Mouse (Mus musculus): ENCODE measurements around the gene Gm38392. TPM values are rescaled to one million over a fixed set of nuclear protein-coding genes. Genes with fewer than 3 reads are reported as not detected.
A peak's percentile ranks its signal among the peaks of the same experiment; 100 is the strongest.

Gene Gm38392
- not detected in 2 replicates for polyA plus RNA-seq (2011; ENCODE audit: insufficient read depth, insufficient read length, low replicate concordance, missing spikeins)

DNA sequence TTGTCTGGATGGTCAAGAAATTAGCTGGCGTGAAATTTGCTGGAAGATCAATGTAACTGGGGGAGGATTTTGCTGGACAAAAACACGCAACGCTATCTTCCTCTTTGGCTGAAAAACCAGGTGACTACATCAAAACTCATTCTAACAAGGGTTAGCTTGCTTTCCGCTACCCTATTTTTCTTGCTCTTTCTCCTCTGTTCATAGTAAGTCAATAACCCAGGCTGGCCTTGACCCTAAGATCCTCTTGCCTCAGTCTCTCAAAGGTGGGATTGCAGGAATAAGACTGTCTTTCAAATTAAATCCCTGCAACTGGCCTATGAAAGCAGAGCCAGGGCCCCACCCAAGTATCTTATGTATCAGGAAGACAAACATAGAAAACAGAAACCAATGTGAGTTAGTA lies at the start of gene Gm38392:
Gene Gm38392 (minus strand): TSS at position 101 of the 400 bp plus-strand sequence.
- no peak within 1 kb of the TSS for H3K27ac ChIP-seq (ENCODE audit: control insufficient read depth, insufficient read depth, low read depth, low read length, poor library complexity)
- no peak for TF ChIP-seq POLR2A (IDR thresholded peaks at IDR 0.05; ENCODE audit: borderline replicate concordance, control insufficient read depth, low read depth, low read length)
- no peak for TF ChIP-seq CTCF (IDR thresholded peaks at IDR 0.05; ENCODE audit: control insufficient read depth, insufficient read depth, low read length)
- H3K4me3 ChIP-seq (replicated peaks; ENCODE audit: control insufficient read depth, low read depth, low read length), result no peak within 1 kb of the TSS
- H3K4me1 ChIP-seq (ENCODE audit: control insufficient read depth, insufficient read depth, low read length), result no peaks in the 10 kb centered on the region; the same call in 1 of the 2 replicates
- 91% methylated on average over 4 of the region's 4 CpGs for WGBS

DNA sequence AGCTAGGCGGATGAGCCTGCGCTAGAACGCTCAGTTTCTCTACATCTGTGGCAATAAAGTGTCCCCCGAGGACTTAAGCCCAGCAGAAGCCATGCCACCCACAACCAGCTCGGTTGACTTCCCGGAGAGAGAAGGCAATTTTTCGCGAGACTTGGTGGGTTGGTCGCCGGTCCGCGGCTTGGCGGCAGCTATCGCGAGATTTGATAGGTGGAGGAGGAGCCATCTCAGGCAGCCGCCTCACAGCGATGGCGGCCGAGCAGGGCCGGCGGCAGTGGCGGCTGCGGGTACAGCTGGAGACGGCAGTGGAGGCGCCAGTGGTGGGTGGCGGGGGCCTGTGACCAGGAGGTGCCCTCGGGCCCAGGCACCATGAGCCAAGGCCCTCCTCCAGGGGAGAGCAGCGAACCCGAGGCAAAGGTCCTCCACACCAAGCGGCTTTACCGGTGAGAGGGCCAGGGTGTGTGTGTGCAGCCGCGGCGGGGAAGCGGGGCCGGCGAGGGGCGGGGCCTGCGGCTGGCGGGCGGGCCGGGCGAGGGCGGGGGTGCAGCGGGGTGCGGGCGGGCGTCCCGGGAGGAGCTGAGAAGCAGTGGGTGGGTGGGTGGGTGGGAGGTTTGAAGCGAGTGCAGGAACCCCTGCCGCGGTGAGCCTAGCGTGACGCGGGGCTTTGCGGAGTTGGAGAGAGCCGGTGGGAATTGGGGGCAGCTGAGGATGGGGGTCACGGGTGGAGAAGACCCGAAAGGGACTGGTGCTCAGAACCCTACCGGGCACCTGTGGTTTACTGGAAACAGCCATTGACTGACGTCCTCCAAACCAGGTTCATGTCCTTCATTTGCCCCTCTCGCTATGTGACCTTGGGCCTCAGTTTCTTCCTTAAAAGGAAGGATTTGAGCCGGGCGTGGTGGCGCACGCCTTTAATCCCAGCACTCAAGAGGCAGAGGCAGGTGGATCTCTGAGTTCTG lies 49.3 kb upstream of the Gm38392 start, which contains the start of the genes Tmem79 and Smg5:
Gene Tmem79 (minus strand): TSS at position 91 of the 956 bp plus-strand sequence.
Gene Smg5 (plus strand): TSS at position 203 of the 956 bp plus-strand sequence.
- TF ChIP-seq CTCF (IDR thresholded peaks at IDR 0.05; ENCODE audit: control insufficient read depth, insufficient read depth, low read length) (no peak), POLR2A (IDR thresholded peaks at IDR 0.05; ENCODE audit: borderline replicate concordance, control insufficient read depth, low read depth, low read length) (peak; percentile 96)
- peak within 1 kb of the TSS; percentile 96 for H3K27ac ChIP-seq (ENCODE audit: control insufficient read depth, insufficient read depth, low read depth, low read length, poor library complexity)
- WGBS, result under 1% methylated on average over 65 of the region's 66 CpGs
- peaks cover 2% of the 10 kb centered on the region; the same call in 1 of the 2 replicates for H3K4me1 ChIP-seq (ENCODE audit: control insufficient read depth, insufficient read depth, low read length)
- H3K4me3 ChIP-seq (replicated peaks; ENCODE audit: control insufficient read depth, low read depth, low read length), result peak within 1 kb of the TSS; percentile 100

DNA sequence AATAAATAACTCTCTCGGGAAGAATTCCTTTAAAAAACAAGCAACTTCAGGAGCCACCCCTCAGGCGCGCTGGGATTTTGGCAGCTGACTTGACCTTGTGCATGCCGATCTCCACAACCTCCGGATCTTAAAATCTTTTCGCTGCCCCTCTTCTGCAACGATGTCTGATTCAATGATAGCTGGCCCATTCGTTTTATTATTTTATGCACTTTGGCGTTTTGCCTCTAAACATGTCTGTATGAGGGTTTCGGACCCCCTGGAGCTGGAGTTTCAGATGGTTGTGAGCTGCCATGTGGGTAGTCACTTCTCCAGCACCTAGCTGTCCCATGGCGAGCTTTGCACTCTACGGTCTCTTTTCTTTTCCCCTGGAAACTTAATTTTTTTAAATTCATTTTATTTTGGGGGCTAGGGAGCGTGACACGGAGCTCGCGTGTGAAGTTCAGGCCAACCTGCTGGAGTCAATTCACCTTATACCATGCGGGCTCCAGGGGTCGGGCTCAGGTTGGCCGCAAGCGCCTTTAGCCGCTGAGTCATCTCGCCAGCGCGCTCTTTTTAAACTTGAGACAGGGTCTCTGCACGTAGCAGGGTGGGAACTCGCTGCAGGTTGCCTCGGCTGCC lies 48.5 kb upstream of the Gm38392 start:
- TF ChIP-seq CTCF (IDR thresholded peaks at IDR 0.05; ENCODE audit: control insufficient read depth, insufficient read depth, low read length) (no peak), POLR2A (IDR thresholded peaks at IDR 0.05; ENCODE audit: borderline replicate concordance, control insufficient read depth, low read depth, low read length) (no peak)
- Histone ChIP-seq H3K4me1 (ENCODE audit: control insufficient read depth, insufficient read depth, low read length) (peaks cover 2% of the 10 kb centered on the region; the same call in 1 of the 2 replicates), H3K27ac (ENCODE audit: control insufficient read depth, insufficient read depth, low read depth, low read length, poor library complexity) (peak overlapping the region; percentile 96), H3K4me3 (replicated peaks; ENCODE audit: control insufficient read depth, low read depth, low read length) (peak overlapping the region; percentile 100)
- under 1% methylated on average over 27 of the region's 27 CpGs for WGBS

DNA sequence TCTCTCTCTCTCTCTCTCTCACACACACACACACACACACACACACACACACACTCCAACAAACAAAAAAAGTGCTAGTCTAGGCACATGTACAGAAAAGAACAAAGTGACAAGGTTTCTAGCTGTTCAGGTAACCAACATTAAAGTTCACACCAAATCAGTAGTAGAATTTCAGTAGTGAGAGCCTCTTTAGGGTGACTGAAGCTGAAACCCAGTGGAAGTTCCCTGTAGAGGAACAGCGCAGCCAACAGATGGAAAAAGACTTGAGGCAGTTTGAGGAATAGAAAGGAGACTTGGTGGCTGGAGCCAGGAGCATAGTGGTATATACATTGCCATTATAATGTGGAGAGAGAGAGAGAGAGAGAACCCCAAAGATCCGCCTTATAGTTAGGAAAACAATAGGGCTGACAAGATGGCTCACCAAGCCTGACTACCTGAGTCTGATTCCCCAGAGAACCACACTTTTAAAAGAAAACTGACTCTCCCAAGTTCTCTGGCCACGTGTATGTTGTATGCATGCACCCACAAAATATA lies 48.0 kb upstream of the Gm38392 start:
- no peak for TF ChIP-seq CTCF (IDR thresholded peaks at IDR 0.05; ENCODE audit: control insufficient read depth, insufficient read depth, low read length)
- no peak for TF ChIP-seq POLR2A (IDR thresholded peaks at IDR 0.05; ENCODE audit: borderline replicate concordance, control insufficient read depth, low read depth, low read length)
- Histone ChIP-seq H3K4me3 (replicated peaks; ENCODE audit: control insufficient read depth, low read depth, low read length) (no peak overlapping the region), H3K4me1 (ENCODE audit: control insufficient read depth, insufficient read depth, low read length) (peaks cover 2% of the 10 kb centered on the region; the same call in 1 of the 2 replicates), H3K27ac (ENCODE audit: control insufficient read depth, insufficient read depth, low read depth, low read length, poor library complexity) (no peak overlapping the region)
- WGBS, result 18% methylated on average over 3 of the region's 3 CpGs

DNA sequence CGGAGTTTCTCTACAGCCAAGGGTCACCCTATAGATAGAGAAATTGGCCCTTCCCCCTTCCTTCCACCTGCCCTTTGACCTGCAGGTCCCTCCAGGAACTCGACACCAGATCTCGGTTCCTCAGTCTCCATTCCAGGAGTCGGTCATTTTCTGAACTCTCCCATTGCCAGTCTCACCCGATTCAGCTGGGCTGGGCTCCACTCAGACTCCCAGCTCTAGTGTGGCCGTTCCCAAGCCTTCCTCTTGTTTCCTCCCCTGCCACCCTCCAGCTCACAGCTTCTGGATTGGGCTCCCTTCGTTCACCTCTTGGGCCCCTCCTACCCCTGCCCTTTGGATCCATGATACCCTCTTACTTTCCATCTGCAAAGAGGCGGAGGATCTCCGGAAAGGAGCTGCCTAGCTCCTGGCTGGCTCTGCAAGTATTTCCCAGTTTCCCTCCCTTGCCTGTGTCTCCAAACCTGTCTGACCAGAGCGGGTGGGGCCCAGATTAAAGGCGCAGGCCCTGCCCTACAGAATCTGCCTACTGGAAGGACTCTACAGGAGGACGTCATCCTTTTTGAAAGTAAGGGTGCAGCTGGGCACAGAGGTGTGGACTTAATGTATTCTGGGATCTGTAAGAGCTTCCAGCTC lies 47.1 kb upstream of the Gm38392 start:
- TF ChIP-seq CTCF (IDR thresholded peaks at IDR 0.05; ENCODE audit: control insufficient read depth, insufficient read depth, low read length) (no peak), POLR2A (IDR thresholded peaks at IDR 0.05; ENCODE audit: borderline replicate concordance, control insufficient read depth, low read depth, low read length) (no peak)
- H3K27ac ChIP-seq (ENCODE audit: control insufficient read depth, insufficient read depth, low read depth, low read length, poor library complexity), result no peak overlapping the region
- H3K4me3 ChIP-seq (replicated peaks; ENCODE audit: control insufficient read depth, low read depth, low read length), result no peak overlapping the region
- 81% methylated on average over 12 of the region's 12 CpGs for WGBS
- peaks cover 2% of the 10 kb centered on the region; the same call in 1 of the 2 replicates for H3K4me1 ChIP-seq (ENCODE audit: control insufficient read depth, insufficient read depth, low read length)

DNA sequence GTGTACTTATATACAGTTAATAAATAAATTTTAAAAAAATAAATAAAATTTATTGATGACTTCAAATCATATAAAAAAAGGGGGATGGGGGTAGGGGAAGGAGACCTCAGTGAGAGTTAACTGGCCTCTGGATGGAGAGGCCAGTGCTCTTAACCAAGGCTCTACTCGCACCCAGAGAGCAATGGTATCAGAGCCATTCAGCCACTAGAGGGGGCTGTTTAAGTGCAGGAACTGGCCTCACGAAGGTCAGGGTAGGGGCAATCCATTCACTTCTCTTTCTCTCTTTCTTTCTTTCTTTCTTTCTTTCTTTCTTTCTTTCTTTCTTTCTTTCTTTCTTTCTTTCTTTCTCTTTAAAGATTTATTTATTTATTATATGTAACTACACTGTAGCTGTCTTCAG lies 44.3 kb upstream of the Gm38392 start:
- TF ChIP-seq POLR2A (IDR thresholded peaks at IDR 0.05; ENCODE audit: borderline replicate concordance, control insufficient read depth, low read depth, low read length) (no peak), CTCF (IDR thresholded peaks at IDR 0.05; ENCODE audit: control insufficient read depth, insufficient read depth, low read length) (peak; percentile 86)
- no peak overlapping the region for H3K4me3 ChIP-seq (replicated peaks; ENCODE audit: control insufficient read depth, low read depth, low read length)
- 1% methylated on average over 2 of the region's 2 CpGs for WGBS
- no peaks in the 10 kb centered on the region for H3K4me1 ChIP-seq (ENCODE audit: control insufficient read depth, insufficient read depth, low read length)
- H3K27ac ChIP-seq (ENCODE audit: control insufficient read depth, insufficient read depth, low read depth, low read length, poor library complexity), result no peak overlapping the region

DNA sequence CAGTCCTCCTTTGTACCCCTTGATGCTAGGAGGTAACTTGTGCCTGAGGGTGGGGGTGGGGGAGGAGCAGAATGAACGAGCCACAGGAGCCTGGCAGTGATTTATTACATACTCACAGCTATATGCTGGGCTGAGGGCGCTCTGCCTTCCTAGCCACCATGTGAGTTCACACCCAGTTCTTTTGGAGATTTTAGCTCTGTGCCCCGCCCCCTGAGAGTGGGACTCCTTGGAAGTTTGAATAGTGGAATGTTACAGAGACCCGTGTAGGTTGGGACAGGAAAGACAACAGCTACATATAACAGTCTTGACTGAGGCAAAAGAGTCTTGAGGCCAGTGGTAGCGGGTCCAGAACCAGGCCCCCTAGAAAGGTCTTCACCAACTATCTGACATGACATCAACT lies 41.9 kb upstream of the Gm38392 start:
- Histone ChIP-seq H3K4me3 (replicated peaks; ENCODE audit: control insufficient read depth, low read depth, low read length) (no peak overlapping the region), H3K27ac (ENCODE audit: control insufficient read depth, insufficient read depth, low read depth, low read length, poor library complexity) (no peak overlapping the region), H3K4me1 (ENCODE audit: control insufficient read depth, insufficient read depth, low read length) (peaks cover 2% of the 10 kb centered on the region; the same call in 1 of the 2 replicates)
- TF ChIP-seq CTCF (IDR thresholded peaks at IDR 0.05; ENCODE audit: control insufficient read depth, insufficient read depth, low read length) (no peak), POLR2A (IDR thresholded peaks at IDR 0.05; ENCODE audit: borderline replicate concordance, control insufficient read depth, low read depth, low read length) (no peak)
- WGBS, result 77% methylated on average over 5 of the region's 5 CpGs

All from bone marrow, adult 2 months (tissue).